Mouse (Mus musculus) kidney, adult 2 months (tissue): ENCODE data around the gene Rasgef1a. TPM values are rescaled to one million over a fixed set of nuclear protein-coding genes. Genes with fewer than 3 reads are reported as not detected.

Experiments
- DNase-seq: peaks from one replicate; pipeline ENCODE4 v3.0.0; 2021
- H3K27ac ChIP-seq: fragments of 200-500 bp; 2 replicates; pipeline ENCODE4 v1.5.1; 2012; ENCODE audit warnings: low read depth, low read length, control low read depth, inconsistent platforms; ENCODE audit not compliant: insufficient read depth
- H3K27me3 ChIP-seq: fragments of 200-500 bp; replicated peaks from 2 replicates; pipeline ENCODE4 v1.6.1; 2012; ENCODE audit warnings: mild to moderate bottlenecking, moderate library complexity, low read length, inconsistent platforms; ENCODE audit not compliant: control insufficient read depth, insufficient read depth
- H3K36me3 ChIP-seq: fragments of 200-500 bp; 2 replicates; pipeline ENCODE4 v1.6.1; 2012; ENCODE audit warnings: mild to moderate bottlenecking, moderate library complexity, low read length, inconsistent platforms; ENCODE audit not compliant: control insufficient read depth, insufficient read depth
- H3K4me1 ChIP-seq: fragments of 200-500 bp; 2 replicates; pipeline ENCODE4 v1.6.1; 2011; ENCODE audit warnings: low read length; ENCODE audit not compliant: control insufficient read depth, insufficient read depth
- H3K4me3 ChIP-seq: fragments of 200-500 bp; 2 replicates; pipeline ENCODE4 v1.5.1; 2011; ENCODE audit warnings: mild to moderate bottlenecking, low read depth, low read length, control low read depth; ENCODE audit not compliant: insufficient read depth
- CTCF ChIP-seq: fragments of 200-500 bp; conservative IDR thresholded peaks from 2 replicates; pipeline ENCODE4 v1.5.1; 2011; ENCODE audit warnings: low read depth, mild to moderate bottlenecking, control low read depth, low read length, moderate library complexity, mixed read lengths; ENCODE audit not compliant: insufficient read depth, insufficient read length
- POLR2A ChIP-seq: fragments of 200-500 bp; IDR thresholded peaks from one replicate; pipeline ENCODE4 v1.6.1; 2011; ENCODE audit warnings: low read depth, low read length, control low read depth
- WGBS: fragments of 180-500 bp; shearing (Covaris S2); methylation state at CpG from one replicate; pipeline ENCODE4 v1.1.7; 2018; 5-methylcytosine and 5-hydroxymethylcytosine counted together
- polyA plus RNA-seq: library from polyadenylated mRNA; depleted of rRNA; stranded (reverse); fragments of >200 nt; gene quantifications from 2 replicates; pipeline ENCODE4 v1.2.3, GENCODE M21; 2012

Gene Rasgef1a
- polyA plus RNA-seq, 1 experiment, result 0.36 TPM

- TF ChIP-seq CTCF, result no peak
- TF ChIP-seq POLR2A, result no peak
- Histone ChIP-seq H3K4me3 (no peak overlapping the region), H3K27me3 (no peaks in the 10 kb centered on the region), H3K36me3 (no peaks in the 10 kb centered on the region), H3K4me1 (no peaks in the 10 kb centered on the region), H3K27ac (no peak overlapping the region)
- DNase-seq, result no peak
- 84% methylated on average over 10 of the region's 10 CpGs for WGBS
Measured at GRCm38 (mm10) chr6:118079762-118080465, 68.7 kb downstream of the Rasgef1a start.

- Histone ChIP-seq H3K36me3 (no peaks in the 10 kb centered on the region), H3K27ac (no peak overlapping the region), H3K4me1 (no peaks in the 10 kb centered on the region), H3K27me3 (no peaks in the 10 kb centered on the region), H3K4me3 (no peak overlapping the region)
- DNase-seq, result no peak
- 94% methylated on average over 4 of the region's 4 CpGs for WGBS
- TF ChIP-seq POLR2A (no peak), CTCF (no peak)
Measured at GRCm38 (mm10) chr6:118080711-118081110, 69.5 kb downstream of the Rasgef1a start.

GRCm38 (mm10) chr6:118082384-118082783 is 71.1 kb downstream of the Rasgef1a start:
- Histone ChIP-seq H3K4me1 (no peaks in the 10 kb centered on the region), H3K27ac (no peak overlapping the region), H3K36me3 (no peaks in the 10 kb centered on the region), H3K27me3 (no peaks in the 10 kb centered on the region), H3K4me3 (no peak overlapping the region)
- DNase-seq, result no peak
- WGBS, result 88% methylated on average over 3 of the region's 3 CpGs
- TF ChIP-seq CTCF (no peak), POLR2A (no peak)

- Histone ChIP-seq H3K4me3 (no peak overlapping the region), H3K36me3 (no peaks in the 10 kb centered on the region), H3K4me1 (no peaks in the 10 kb centered on the region), H3K27me3 (no peaks in the 10 kb centered on the region), H3K27ac (no peak overlapping the region)
- no peak for DNase-seq
- WGBS, result 77% methylated on average over 6 of the region's 6 CpGs
- no peak for TF ChIP-seq CTCF
Measured at GRCm38 (mm10) chr6:118083608-118084007, 72.4 kb downstream of the Rasgef1a start.

GRCm38 (mm10) chr6:118084596-118084995 is 73.4 kb downstream of the Rasgef1a start:
- H3K27me3 ChIP-seq, result no peaks in the 10 kb centered on the region
- H3K4me1 ChIP-seq, result no peaks in the 10 kb centered on the region
- H3K4me3 ChIP-seq, result no peak overlapping the region
- 88% methylated on average over 8 of the region's 8 CpGs for WGBS
- H3K36me3 ChIP-seq, result no peaks in the 10 kb centered on the region
- no peak for TF ChIP-seq CTCF
- no peak for TF ChIP-seq POLR2A
- H3K27ac ChIP-seq, result no peak overlapping the region
- DNase-seq, result no peak

GRCm38 (mm10) chr6:118087955-118088354 is 76.7 kb downstream of the Rasgef1a start:
- Histone ChIP-seq H3K4me1 (no peaks in the 10 kb centered on the region), H3K4me3 (no peak overlapping the region), H3K27me3 (no peaks in the 10 kb centered on the region), H3K27ac (no peak overlapping the region), H3K36me3 (no peaks in the 10 kb centered on the region)
- 0 out of 2 replicates have a peak, but pooled peaks have one; percentile 2 for TF ChIP-seq CTCF
- no peak for TF ChIP-seq POLR2A
- WGBS, result 63% methylated on average over 8 of the region's 8 CpGs
- no peak for DNase-seq

GRCm38 (mm10) chr6:118088750-118089440 is 77.7 kb downstream of the Rasgef1a start:
- Histone ChIP-seq H3K4me1 (no peaks in the 10 kb centered on the region), H3K36me3 (no peaks in the 10 kb centered on the region), H3K27me3 (no peaks in the 10 kb centered on the region), H3K27ac (no peak overlapping the region), H3K4me3 (no peak overlapping the region)
- 81% methylated on average over 17 of the region's 17 CpGs for WGBS
- DNase-seq, result no peak
- TF ChIP-seq POLR2A, result no peak
- TF ChIP-seq CTCF, result no peak
